Mouse (Mus musculus) lung, adult 2 months (tissue): ENCODE results near the gene Macrod2.

Source experiments
- CTCF ChIP-seq: fragments of 200-500 bp; IDR thresholded peaks from 2 replicates; pipeline ENCODE4 v1.5.1; 2011; ENCODE audit warnings: mild to moderate bottlenecking, low read length, control low read depth; ENCODE audit not compliant: insufficient read depth
- POLR2A ChIP-seq: fragments of 200-500 bp; IDR thresholded peaks from 2 replicates; pipeline ENCODE4 v1.6.1; 2011; ENCODE audit warnings: low read depth, mild to moderate bottlenecking, control low read depth, low read length, borderline replicate concordance; ENCODE audit errors: extremely low read depth

DNA sequence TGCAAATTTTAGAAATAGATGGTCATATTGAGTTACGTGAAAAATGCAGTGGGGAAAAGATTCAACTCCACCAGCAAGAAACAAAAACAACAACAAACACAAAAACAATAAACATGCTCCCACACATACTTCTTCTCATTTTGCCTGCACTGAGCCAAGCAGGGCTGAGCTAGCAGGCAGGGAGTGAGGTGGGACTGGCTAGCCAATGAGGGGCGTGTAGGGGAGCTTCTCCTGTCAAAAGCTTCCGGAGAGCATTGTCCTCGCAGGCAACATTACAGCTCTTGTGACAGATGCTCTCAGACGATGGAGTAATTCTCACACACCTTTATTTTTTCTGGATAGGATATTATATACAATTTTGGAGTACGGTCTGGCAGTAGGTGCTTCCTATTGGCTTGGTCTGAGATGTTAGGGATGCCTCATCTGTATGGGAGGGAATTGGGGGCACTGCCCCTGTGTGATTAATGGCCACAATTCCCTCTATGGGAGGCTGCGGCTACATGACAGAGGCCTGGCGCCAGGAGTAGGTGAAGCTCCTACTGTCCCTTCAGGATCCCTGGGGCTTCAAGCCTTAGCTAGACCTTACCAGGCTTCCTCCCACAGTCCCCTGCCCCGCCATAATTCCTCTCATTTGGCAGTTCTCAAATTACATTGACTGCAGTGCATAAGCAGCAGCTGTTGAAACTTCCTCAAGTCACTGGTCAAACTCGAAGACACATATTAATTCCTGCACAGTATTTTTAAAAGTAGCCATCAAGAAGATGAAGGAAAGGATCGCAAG is 1491.8 kb downstream of the Macrod2 start:
- TF ChIP-seq CTCF (no peak), POLR2A (no peak)
